Mouse (Mus musculus) adrenal gland, adult 18-20 months (tissue): Measurements from ENCODE around the gene Sez6l2. TPM values are rescaled to one million over a fixed set of nuclear protein-coding genes. Genes with fewer than 3 reads are reported as not detected.

Experiments
- total RNA-seq, 2 experiments: library from RNA; stranded (reverse); gene quantifications; 1 replicate in 1 of 2; 2 replicates in 1 of 2; pipeline ENCODE4 v1.2.3; 2021

Gene Sez6l2
- total RNA-seq, 2 experiments from 2014 or later, result 46.6 to 84.4 TPM

Other genes starting within 250 kb of the Sez6l2 start
- gene Coro1a, start 242.8 kb upstream of the Sez6l2 start, total RNA-seq, result 10 to 100 TPM; 19.0 to 21.7 TPM
- gene Mapk3, start 191.0 kb upstream of the Sez6l2 start, total RNA-seq, result 100 to 1,000 TPM; 123 to 131 TPM
- 1 to 10 TPM; 2.7 to 4.3 TPM for gene Gdpd3, start 184.2 kb upstream of the Sez6l2 start, total RNA-seq
- 10 to 100 TPM; 93.7 to 95.0 TPM for gene Ypel3, start 173.6 kb upstream of the Sez6l2 start, total RNA-seq
- under 1 TPM; 0.53 to 0.64 TPM for gene Tbx6, start 169.1 kb upstream of the Sez6l2 start, total RNA-seq
- 10 to 100 TPM; 75.4 to 85.9 TPM for gene Ppp4c, start 158.1 kb upstream of the Sez6l2 start, total RNA-seq
- gene Fam57b, start 152.9 kb upstream of the Sez6l2 start, total RNA-seq, result 10 to 100 TPM; 17.1 to 63.4 TPM
- not detected for gene 4930451I11Rik, start 118.9 kb upstream of the Sez6l2 start, total RNA-seq
- gene Doc2a, start 103.1 kb upstream of the Sez6l2 start, total RNA-seq, result under 1 TPM; 0.13 to 0.50 TPM
- gene Hirip3, start 88.6 kb upstream of the Sez6l2 start, total RNA-seq, result 10 to 100 TPM in 1 of 2 experiments, 1 to 10 TPM in 1; 9.8 to 11.8 TPM
- gene Ino80e, start 88.2 kb upstream of the Sez6l2 start, total RNA-seq, result 10 to 100 TPM; 38.4 to 42.5 TPM
- 10 to 100 TPM; 67.1 to 70.6 TPM for gene Taok2, start 65.9 kb upstream of the Sez6l2 start, total RNA-seq
- 10 to 100 TPM; 30.7 to 32.8 TPM for gene Tmem219, start 27.6 kb upstream of the Sez6l2 start, total RNA-seq
- 10 to 100 TPM; 18.7 to 21.8 TPM for gene Kctd13, start 21.7 kb upstream of the Sez6l2 start, total RNA-seq
- 1 to 10 TPM; 1.6 to 1.7 TPM for gene Asphd1, start 981 bp upstream of the Sez6l2 start, total RNA-seq
- 10 to 100 TPM; 75.0 to 82.1 TPM for gene Cdipt, start 25.4 kb downstream of the Sez6l2 start, total RNA-seq
- gene Cdiptos, start 25.5 kb downstream of the Sez6l2 start, total RNA-seq, result under 1 TPM; 0.42 to 0.70 TPM
- gene Mvp, start 64.1 kb downstream of the Sez6l2 start, total RNA-seq, result 100 to 1,000 TPM in 1 of 2 experiments, 10 to 100 TPM in 1; 92.6 to 135 TPM
- 1 to 10 TPM; 1.3 to 3.0 TPM for gene Pagr1b, start 65.9 kb downstream of the Sez6l2 start, total RNA-seq
- 10 to 100 TPM in 1 of 2 experiments, 1 to 10 TPM in 1; 5.5 to 16.5 TPM for gene Pagr1a, start 66.8 kb downstream of the Sez6l2 start, total RNA-seq
- gene Gm42742, start 70.5 kb downstream of the Sez6l2 start, total RNA-seq, result 10 to 100 TPM; 12.9 to 27.0 TPM
- 1 to 10 TPM; 3.7 to 4.4 TPM for gene Prrt2, start 70.6 kb downstream of the Sez6l2 start, total RNA-seq
- gene Maz, start 76.5 kb downstream of the Sez6l2 start, total RNA-seq, result 100 to 1,000 TPM in 1 of 2 experiments, 10 to 100 TPM in 1; 86.0 to 132 TPM
- 1 to 10 TPM; 1.7 to 2.4 TPM for gene Kif22, start 91.9 kb downstream of the Sez6l2 start, total RNA-seq
- gene Zg16, start 136.8 kb downstream of the Sez6l2 start, total RNA-seq, result not detected
- gene AI467606, start 140.8 kb downstream of the Sez6l2 start, total RNA-seq, result 1 to 10 TPM in 1 of 2 experiments, under 1 TPM in 1; 0.96 to 1.6 TPM
- gene Qprt, start 171.7 kb downstream of the Sez6l2 start, total RNA-seq, result under 1 TPM; 0.30 to 0.51 TPM
- gene Spn, start 187.3 kb downstream of the Sez6l2 start, total RNA-seq, result 1 to 10 TPM in 1 of 2 experiments, under 1 TPM in 1; 0.89 to 1.3 TPM
- gene Cd2bp2, start 245.5 kb downstream of the Sez6l2 start, total RNA-seq, result 10 to 100 TPM; 51.6 to 62.3 TPM